Mouse (Mus musculus) brown adipose tissue, adult 24 weeks (tissue): Measurements from ENCODE around the gene Ssc4d. TPM values are rescaled to one million over a fixed set of nuclear protein-coding genes. Genes with fewer than 3 reads are reported as not detected.

Experiments
- H3K27ac ChIP-seq: fragments of 200-500 bp; replicated peaks from 2 replicates; pipeline ENCODE4 v1.5.1; 2012; ENCODE audit warnings: low read depth, mild to moderate bottlenecking, low read length
- H3K4me1 ChIP-seq: fragments of 200-500 bp; 2 replicates; pipeline ENCODE4 v1.6.1; 2012; ENCODE audit warnings: low read length, mixed read lengths; ENCODE audit not compliant: control insufficient read depth, insufficient read depth, insufficient read length
- H3K4me3 ChIP-seq: fragments of 200-500 bp; 2 replicates; pipeline ENCODE4 v1.5.1; 2012; ENCODE audit warnings: low read depth, mild to moderate bottlenecking, low read length, moderate library complexity; ENCODE audit not compliant: insufficient read depth
- polyA plus RNA-seq: library from polyadenylated mRNA; stranded (reverse); fragments of >200 nt; gene quantifications from 2 replicates; pipeline ENCODE4 v1.2.4, GENCODE M21; 2012; ENCODE audit not compliant: missing spikeins, insufficient read depth, insufficient read length

Ssc4d gene
- polyA plus RNA-seq, 1 experiment: 6.7 TPM

DNA sequence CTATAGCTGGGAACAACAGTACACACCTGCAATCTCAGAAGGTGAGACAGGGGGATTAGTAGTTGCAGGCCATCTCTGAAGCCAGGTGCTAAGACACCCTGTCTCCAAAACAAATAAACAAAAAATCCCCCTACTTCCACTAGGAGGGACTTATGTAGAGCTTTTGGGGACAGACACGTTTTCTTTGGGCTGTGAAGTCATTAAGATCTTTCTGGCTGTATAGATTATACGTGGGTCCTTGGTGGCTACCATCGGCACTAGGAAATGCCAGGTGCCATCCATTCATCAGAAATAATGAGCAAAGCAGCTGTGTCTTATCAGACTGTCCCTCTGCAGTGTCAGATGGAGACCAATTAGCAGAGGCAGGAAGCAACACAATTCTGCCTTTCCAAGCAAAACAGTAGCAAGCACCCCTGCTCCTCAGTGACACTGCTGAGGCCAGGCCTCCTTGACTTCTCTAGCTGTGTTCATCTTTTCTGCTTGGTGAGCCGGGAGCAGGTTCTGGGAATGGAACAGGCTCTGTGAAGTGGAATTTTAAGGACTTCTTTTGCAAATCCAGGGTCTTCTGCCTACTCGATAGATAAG, 19.1 kb upstream of the Ssc4d start:
- Histone ChIP-seq H3K27ac (no peak overlapping the region), H3K4me1 (peaks cover 9% of the 10 kb centered on the region), H3K4me3 (no peak overlapping the region)

DNA sequence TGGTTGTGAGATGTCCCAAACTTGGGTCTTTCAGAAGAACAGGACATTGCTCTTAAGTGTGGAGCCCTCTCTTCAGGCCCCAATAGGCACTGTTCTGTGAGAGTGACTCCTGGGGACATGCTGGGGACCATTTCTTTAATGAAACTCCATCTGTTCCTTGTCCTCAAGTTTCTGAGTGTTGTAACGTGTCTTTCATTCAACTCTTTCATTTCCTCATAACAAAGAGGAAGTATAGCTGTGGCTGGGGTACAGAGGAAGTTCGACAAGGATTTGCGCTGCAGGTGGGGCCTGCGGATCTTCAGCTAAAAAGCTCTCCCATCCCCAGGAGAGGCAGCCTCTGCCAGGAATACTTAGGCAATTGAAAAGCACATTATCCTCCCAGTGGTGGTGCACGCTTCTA, 16.3 kb upstream of the Ssc4d start:
- H3K27ac ChIP-seq: no peak overlapping the region

GRCm38 (mm10) chr5:135987248-135987647, 12.9 kb upstream of the Ssc4d start:
- Histone ChIP-seq H3K4me3 (no peak overlapping the region), H3K27ac (no peak overlapping the region), H3K4me1 (no peaks in the 10 kb centered on the region)

More for the DNA sequence above, 16.3 kb upstream of the Ssc4d start:
- H3K4me1 ChIP-seq: peaks cover 4% of the 10 kb centered on the region; the same call in 1 of the 2 replicates
- H3K4me3 ChIP-seq: no peak overlapping the region

DNA sequence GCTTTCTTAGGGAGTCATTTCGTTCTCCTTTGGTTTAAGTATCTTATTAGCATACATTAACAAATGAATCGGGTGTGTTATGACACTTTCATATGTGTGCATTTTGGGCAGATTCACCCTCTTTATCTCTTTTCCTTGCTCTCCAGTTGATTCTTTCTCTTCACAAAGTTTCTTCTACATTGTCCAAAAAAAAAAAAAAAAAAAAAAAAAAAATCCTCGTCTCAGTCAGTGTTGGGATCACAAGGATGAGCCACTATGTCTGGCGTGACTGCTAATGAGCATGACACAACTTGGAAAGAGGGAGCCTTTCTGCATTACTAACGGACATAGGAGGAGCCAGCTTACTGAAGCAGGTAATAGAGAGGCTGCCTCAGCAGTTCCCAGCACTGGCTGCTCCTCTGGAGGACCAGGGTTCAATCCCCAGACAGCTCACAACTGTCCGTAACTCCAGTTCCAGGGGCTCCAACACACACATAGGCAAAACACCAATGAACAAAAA, 10.3 kb upstream of the Ssc4d start:
- no peak overlapping the region for H3K4me3 ChIP-seq
- H3K27ac ChIP-seq: no peak overlapping the region
- no peaks in the 10 kb centered on the region for H3K4me1 ChIP-seq

GRCm38 (mm10) chr5:135982398-135982797, 8.1 kb upstream of the Ssc4d start:
- Histone ChIP-seq H3K4me3 (peak overlapping the region; percentile 46), H3K4me1 (no peaks in the 10 kb centered on the region), H3K27ac (peak overlapping the region; percentile 42; the same call in 1 of the 2 replicates)

- H3K4me1 ChIP-seq: no peaks in the 10 kb centered on the region
- no peak within 1 kb of the TSS for H3K4me3 ChIP-seq
- no peak within 1 kb of the TSS for H3K27ac ChIP-seq
Observed at GRCm38 (mm10) chr5:135979904-135980303, 5.6 kb upstream of the Ssc4d start, which contains the start of gene Zp3. Gene Zp3 (plus strand): TSS chr5:135980099.

GRCm38 (mm10) chr5:135979381-135979780, 5.0 kb upstream of the Ssc4d start:
- H3K4me1 ChIP-seq: no peaks in the 10 kb centered on the region
- H3K27ac ChIP-seq: no peak overlapping the region
- no peak overlapping the region for H3K4me3 ChIP-seq

GRCm38 (mm10) chr5:135975893-135976668, 1.8 kb upstream of the Ssc4d start:
- Histone ChIP-seq H3K4me3 (no peak overlapping the region), H3K4me1 (no peaks in the 10 kb centered on the region), H3K27ac (no peak overlapping the region)

- H3K4me1 ChIP-seq: no peaks in the 10 kb centered on the region
- no peak overlapping the region for H3K4me3 ChIP-seq
- H3K27ac ChIP-seq: no peak overlapping the region
Observed at GRCm38 (mm10) chr5:135971876-135972275, 2.5 kb downstream of the Ssc4d start.

GRCm38 (mm10) chr5:135970247-135970646, 4.1 kb downstream of the Ssc4d start:
- Histone ChIP-seq H3K27ac (no peak overlapping the region), H3K4me1 (no peaks in the 10 kb centered on the region; the same call in 1 of the 2 replicates), H3K4me3 (no peak overlapping the region)

DNA sequence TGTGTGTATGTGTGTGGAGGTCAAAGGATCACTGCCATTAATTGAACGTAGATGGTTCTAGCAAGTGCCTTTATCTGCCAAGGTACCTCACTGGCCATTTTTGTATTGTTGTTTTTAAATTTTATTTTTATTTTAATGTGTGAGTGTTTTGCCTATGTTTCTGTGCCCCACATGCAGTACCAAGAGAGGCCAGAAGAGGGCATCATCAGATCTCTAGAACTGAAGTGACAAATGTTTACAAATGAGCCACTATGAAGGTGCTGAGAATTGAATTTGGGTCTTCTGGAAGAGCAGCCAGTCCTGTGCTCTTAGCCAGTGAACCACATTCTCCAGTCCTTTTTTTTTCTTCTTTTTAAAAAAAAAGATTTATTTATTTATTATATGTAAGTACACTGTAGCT, 5.5 kb downstream of the Ssc4d start:
- Histone ChIP-seq H3K4me1 (no peaks in the 10 kb centered on the region; the same call in 1 of the 2 replicates), H3K27ac (no peak overlapping the region), H3K4me3 (no peak overlapping the region)

- Histone ChIP-seq H3K4me3 (no peak overlapping the region), H3K4me1 (no peaks in the 10 kb centered on the region; the same call in 1 of the 2 replicates), H3K27ac (no peak overlapping the region)
Observed at GRCm38 (mm10) chr5:135966866-135967265, 7.5 kb downstream of the Ssc4d start.

- Histone ChIP-seq H3K4me1 (peaks cover 3% of the 10 kb centered on the region; the same call in 1 of the 2 replicates), H3K4me3 (no peak overlapping the region), H3K27ac (no peak overlapping the region)
Observed at GRCm38 (mm10) chr5:135965501-135965930, 8.8 kb downstream of the Ssc4d start.

- peak overlapping the region; percentile 66 for H3K4me3 ChIP-seq
- H3K4me1 ChIP-seq: peaks cover 4% of the 10 kb centered on the region
- peak overlapping the region; percentile 75 for H3K27ac ChIP-seq
Observed at GRCm38 (mm10) chr5:135963280-135963627, 11.1 kb downstream of the Ssc4d start.

- Histone ChIP-seq H3K4me1 (peaks cover 7% of the 10 kb centered on the region), H3K27ac (peak overlapping the region; percentile 75), H3K4me3 (peak overlapping the region; percentile 66)
Observed at GRCm38 (mm10) chr5:135962492-135963279, 11.6 kb downstream of the Ssc4d start.
